8 mouse cellular contexts compared by ENCODE assay signal in genomic region chr11:115202316-115202715, GRCm38 (mm10). TPM values are rescaled to one million over a fixed set of nuclear protein-coding genes. Genes with fewer than 3 reads are reported as not detected.
A peak's percentile ranks its signal among the peaks of the same experiment; 100 is the strongest.
DNase-seq lines count a peak whose midpoint lies in the region; ATAC-seq and TF ChIP-seq lines count a peak whose summit lies in the region.

No protein-coding gene starts in this region.

- H3K36me3 ChIP-seq in heart, postnatal 0 days (replicated peaks; ENCODE audit: control insufficient read depth, insufficient read depth, low read length): peaks cover 47% of the 10 kb centered on the region

- no peaks in the 10 kb centered on the region for H3K27me3 ChIP-seq in heart, postnatal 0 days (ENCODE audit: control insufficient read depth, insufficient read depth, low read length)

- H3K27ac ChIP-seq in bone marrow macrophage, adult 2 months (ENCODE audit: insufficient read depth, low read depth, low read length): no peak overlapping the region
- no peak overlapping the region for H3K27ac ChIP-seq in heart, postnatal 0 days (ENCODE audit: low read depth)

- TF ChIP-seq CTCF in bone marrow macrophage, adult 2 months (IDR thresholded peaks at IDR 0.05; ENCODE audit: low read depth, low read length): peak; percentile 54; the same call in 1 of the 2 replicates
- TF ChIP-seq CTCF in heart, postnatal 0 days (IDR thresholded peaks at IDR 0.05; ENCODE audit: low read depth): peak; percentile 94

- peak; percentile 57; the same call in 1 of the 2 replicates for ATAC-seq in erythroid progenitor cell, adult 5-6 weeks (replicated peaks; ENCODE audit: low FRiP score, poor library complexity, severe bottlenecking)
- ATAC-seq in heart, postnatal 0 days (ENCODE audit: insufficient read depth, low read depth): peak; percentile 87
- peak; percentile 71 for ATAC-seq in neutrophil, adult 5-6 weeks (ENCODE audit: extremely low read depth, insufficient number of reproducible peaks, low FRiP score, poor library complexity, severe bottlenecking)

- no peaks in the 10 kb centered on the region for H3K9me3 ChIP-seq in heart, postnatal 0 days (replicated peaks; ENCODE audit: control insufficient read depth, low read length)

- H3K4me3 ChIP-seq in bone marrow macrophage, adult 2 months (ENCODE audit: insufficient read depth, low read length): no peak overlapping the region
- no peak overlapping the region for H3K4me3 ChIP-seq in heart, postnatal 0 days (ENCODE audit: low read depth, low read length)

- H3K4me1 ChIP-seq in bone marrow macrophage, adult 2 months (ENCODE audit: control insufficient read depth, insufficient read depth, low read length): peaks cover 22% of the 10 kb centered on the region
- no peaks in the 10 kb centered on the region for H3K4me1 ChIP-seq in heart, postnatal 0 days (ENCODE audit: control insufficient read depth, insufficient read depth)

- DNase-seq in CD4-positive, CD25-positive, alpha-beta regulatory T cell, adult 2 months (ENCODE audit: low read depth, low spot score): peak; percentile 91
- DNase-seq in heart, postnatal 0 days (ENCODE audit: low spot score): peak; percentile 58
- peak; percentile 80 to 87 for DNase-seq in kidney, postnatal 25 days
- peak; percentile 75 to 82 for DNase-seq in lung, adult 18-20 months
- DNase-seq in testis, postnatal 10 days (ENCODE audit: low spot score): peak; percentile 90

- H3K4me2 ChIP-seq in heart, postnatal 0 days (ENCODE audit: low read depth, low read length): no peak overlapping the region

- no peak for TF ChIP-seq POLR2A in bone marrow macrophage, adult 2 months (IDR thresholded peaks at IDR 0.05; ENCODE audit: borderline replicate concordance, low read depth, low read length)

- no peak for TF ChIP-seq EP300 in heart, postnatal 0 days (IDR thresholded peaks at IDR 0.05; ENCODE audit: low read depth)

- no peak overlapping the region for H3K9ac ChIP-seq in heart, postnatal 0 days (replicated peaks; ENCODE audit: low read depth, low read length)

- WGBS in heart, postnatal 0 days: 11% methylated on average over 12 of the region's 12 CpGs

RNA-seq across cellular contexts. Expression of gene Nat9, which starts 14.7 kb away (rescaled TPM):
- polyA plus RNA-seq in bone marrow macrophage, adult 2 months (2012; ENCODE audit: insufficient read depth, insufficient read length, missing spikeins): 23.5 and 24.0 TPM in 2 replicates
- total RNA-seq in erythroid progenitor cell, adult 5-6 weeks (2015; ENCODE audit: low replicate concordance): 9.2 and 11.2 TPM in 2 replicates
- 2.3 TPM in 1 of 2 replicates, not detected in the other for total RNA-seq in erythroid progenitor cell, adult 5-6 weeks (2017; ENCODE audit: low replicate concordance)
- 7.7 and 8.0 TPM in 2 replicates for total RNA-seq in heart, postnatal 0 days (2014; rRNA removed; ENCODE audit: low replicate concordance)
- 21.1 and 21.6 TPM in 2 replicates for polyA plus RNA-seq in heart, postnatal 0 days (2015; fragmentation: Nextera tagmentation; extraction: Ambion mirVana)
- total RNA-seq in neutrophil, adult 5-6 weeks (2017): 50.6 and 63.4 TPM in 2 replicates

RNA-seq across cellular contexts. Expression of gene Tmem104, which starts 15.0 kb away (rescaled TPM):
- 40.2 and 42.7 TPM in 2 replicates for polyA plus RNA-seq in bone marrow macrophage, adult 2 months (2012; ENCODE audit: insufficient read depth, insufficient read length, missing spikeins)
- total RNA-seq in erythroid progenitor cell, adult 5-6 weeks (2015; ENCODE audit: low replicate concordance): 5.0 and 6.3 TPM in 2 replicates
- 0.64 and 6.3 TPM in 2 replicates for total RNA-seq in erythroid progenitor cell, adult 5-6 weeks (2017; ENCODE audit: low replicate concordance)
- 4.1 and 9.0 TPM in 2 replicates for total RNA-seq in heart, postnatal 0 days (2014; rRNA removed; ENCODE audit: low replicate concordance)
- polyA plus RNA-seq in heart, postnatal 0 days (2015; fragmentation: Nextera tagmentation; extraction: Ambion mirVana): 6.0 and 6.4 TPM in 2 replicates
- total RNA-seq in neutrophil, adult 5-6 weeks (2017): 9.3 and 19.8 TPM in 2 replicates

RNA-seq across cellular contexts. Expression of gene Slc9a3r1, which starts 39.2 kb away (rescaled TPM):
- polyA plus RNA-seq in bone marrow macrophage, adult 2 months (2012; ENCODE audit: insufficient read depth, insufficient read length, missing spikeins): 76.2 and 78.8 TPM in 2 replicates
- 15.1 and 16.8 TPM in 2 replicates for total RNA-seq in erythroid progenitor cell, adult 5-6 weeks (2015; ENCODE audit: low replicate concordance)
- 13.1 and 13.7 TPM in 2 replicates for total RNA-seq in erythroid progenitor cell, adult 5-6 weeks (2017; ENCODE audit: low replicate concordance)
- 11.3 and 13.6 TPM in 2 replicates for total RNA-seq in heart, postnatal 0 days (2014; rRNA removed; ENCODE audit: low replicate concordance)
- polyA plus RNA-seq in heart, postnatal 0 days (2015; fragmentation: Nextera tagmentation; extraction: Ambion mirVana): 12.3 and 14.2 TPM in 2 replicates
- 115 and 118 TPM in 2 replicates for total RNA-seq in neutrophil, adult 5-6 weeks (2017)
